Mouse (Mus musculus) hindbrain, embryonic 15.5 days (tissue): ENCODE measurements around the gene Lrch3. TPM values are rescaled to one million over a fixed set of nuclear protein-coding genes. Genes with fewer than 3 reads are reported as not detected.
"Not testable (repeated sequence)": the region's sequence is repeated elsewhere in the genome, so short reads cannot be mapped to it uniquely, and the experiment has no call there.

Source experiments
- ATAC-seq: fragments of 200-750 bp; cut with Nextera tagmentation; 2 replicates; pipeline ENCODE4 v1.8.0; 2017; ENCODE audit warnings: low read depth, moderate number of reproducible peaks, moderate TSS enrichment; ENCODE audit not compliant: low FRiP score
- H3K27ac ChIP-seq: fragments of 300-500 bp; sonication (generic); replicated peaks from 2 replicates; pipeline ENCODE4 v1.5.1; 2015; ENCODE audit warnings: mild to moderate bottlenecking, inconsistent platforms
- H3K27me3 ChIP-seq: fragments of 300-500 bp; sonication (generic); 2 replicates; pipeline ENCODE4 v1.6.1; 2015; ENCODE audit warnings: control low read depth, inconsistent platforms
- H3K36me3 ChIP-seq: fragments of 300-500 bp; sonication (generic); 2 replicates; pipeline ENCODE4 v1.6.1; 2015; ENCODE audit warnings: control low read depth, inconsistent platforms
- H3K4me1 ChIP-seq: fragments of 300-500 bp; sonication (generic); replicated peaks from 2 replicates; pipeline ENCODE4 v1.6.1; 2015; ENCODE audit warnings: control low read depth, inconsistent platforms
- H3K4me2 ChIP-seq: fragments of 300-500 bp; sonication (generic); 2 replicates; pipeline ENCODE4 v1.6.1; 2015; ENCODE audit warnings: moderate library complexity, mild to moderate bottlenecking, inconsistent platforms
- H3K4me3 ChIP-seq: fragments of 300-500 bp; sonication (generic); 2 replicates; pipeline ENCODE4 v1.5.1; 2015; ENCODE audit warnings: mild to moderate bottlenecking, inconsistent platforms
- H3K9ac ChIP-seq: fragments of 300-500 bp; sonication (generic); 2 replicates; pipeline ENCODE4 v1.6.1; 2015; ENCODE audit warnings: inconsistent platforms
- H3K9me3 ChIP-seq: fragments of 300-500 bp; sonication (generic); 2 replicates; pipeline ENCODE4 v1.6.1; 2016; ENCODE audit warnings: control low read depth, inconsistent platforms
- WGBS: fragments of 180-500 bp; shearing (Covaris S2); methylation state at CpG from one replicate; pipeline ENCODE4 v1.1.7; 2015; 5-methylcytosine and 5-hydroxymethylcytosine counted together
- polyA plus RNA-seq: library from polyadenylated mRNA; unstranded; fragments of >200 nt; fragmentation: Nextera tagmentation; extraction: Ambion mirVana; gene quantifications from 2 replicates; pipeline ENCODE4 v1.2.1, GENCODE M21; 2015

Lrch3 gene
- polyA plus RNA-seq, 1 experiment from 2014 or later = 39.6 TPM

DNA sequence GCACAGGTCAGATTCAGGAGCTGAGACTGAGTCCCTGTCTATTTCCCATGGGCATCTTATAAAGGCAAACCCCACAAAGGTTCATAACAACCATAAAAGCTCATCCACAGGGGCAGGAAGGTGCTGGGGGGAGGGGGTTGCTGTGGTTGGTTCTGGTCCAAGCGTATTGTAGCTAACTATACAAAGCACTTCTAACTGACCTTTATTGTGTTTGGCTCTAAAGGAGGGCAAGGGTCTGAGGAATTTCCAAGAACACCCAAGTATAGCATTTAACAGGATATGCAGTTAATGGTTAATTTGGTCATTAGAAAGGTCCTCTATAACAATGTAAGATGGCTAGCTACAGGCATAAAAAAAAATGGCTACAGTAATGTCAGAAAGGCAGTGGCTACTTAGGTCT is 128.8 kb downstream of the Lrch3 start:
- no peak overlapping the region for H3K4me2 ChIP-seq
- H3K9me3 ChIP-seq = no peaks in the 10 kb centered on the region
- H3K27ac ChIP-seq = no peak overlapping the region
- ATAC-seq = no peak
- no peak overlapping the region for H3K9ac ChIP-seq
- H3K27me3 ChIP-seq = no peaks in the 10 kb centered on the region
- WGBS = 74% methylated on average over 1 of the region's 1 CpGs
- no peaks in the 10 kb centered on the region for H3K4me1 ChIP-seq
- no peak overlapping the region for H3K4me3 ChIP-seq
- H3K36me3 ChIP-seq = no peaks in the 10 kb centered on the region

- WGBS = 86% methylated on average over 2 of the region's 2 CpGs
Measured at GRCm38 (mm10) chr16:33043268-33043667, 129.4 kb downstream of the Lrch3 start.

DNA sequence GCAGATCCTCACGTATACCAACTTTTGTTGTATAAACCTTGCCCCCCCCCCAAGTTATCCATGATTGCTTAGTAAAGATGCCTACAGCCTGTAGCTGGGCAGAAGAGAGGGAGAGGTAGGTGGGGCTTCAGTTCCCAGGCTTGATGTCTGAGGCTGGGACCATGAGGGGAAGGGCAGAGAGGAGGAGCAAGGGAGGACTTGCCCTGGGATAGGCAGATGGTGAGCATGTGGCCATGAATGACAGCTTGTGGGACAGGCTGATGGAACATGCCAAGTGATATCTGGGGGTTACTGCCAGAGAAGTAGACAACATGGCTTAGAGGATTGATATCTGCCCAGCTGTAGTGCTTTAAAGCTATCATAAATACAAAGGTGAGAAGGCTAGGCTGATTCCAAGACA is 134.1 kb downstream of the Lrch3 start:
- no peaks in the 10 kb centered on the region for H3K4me1 ChIP-seq
- no peak overlapping the region for H3K4me2 ChIP-seq
- no peak for ATAC-seq
- no peak overlapping the region for H3K27ac ChIP-seq
- no peaks in the 10 kb centered on the region for H3K36me3 ChIP-seq
- no peaks in the 10 kb centered on the region for H3K27me3 ChIP-seq
- H3K4me3 ChIP-seq = no peak overlapping the region
- WGBS = 87% methylated on average over 1 of the region's 1 CpGs
- no peak overlapping the region for H3K9ac ChIP-seq
- H3K9me3 ChIP-seq = no peaks in the 10 kb centered on the region

More at GRCm38 (mm10) chr16:33043268-33043667, 129.4 kb downstream of the Lrch3 start:
- Histone ChIP-seq H3K27ac (no peak overlapping the region), H3K36me3 (no peaks in the 10 kb centered on the region), H3K4me2 (no peak overlapping the region), H3K9me3 (no peaks in the 10 kb centered on the region), H3K9ac (no peak overlapping the region), H3K27me3 (no peaks in the 10 kb centered on the region), H3K4me3 (no peak overlapping the region), H3K4me1 (no peaks in the 10 kb centered on the region)
- ATAC-seq = no peak

- Histone ChIP-seq H3K36me3 (no peaks in the 10 kb centered on the region), H3K27ac (no peak overlapping the region), H3K4me2 (no peak overlapping the region), H3K9ac (no peak overlapping the region), H3K4me1 (no peaks in the 10 kb centered on the region), H3K4me3 (no peak overlapping the region), H3K27me3 (no peaks in the 10 kb centered on the region), H3K9me3 (no peaks in the 10 kb centered on the region)
- 78% methylated on average over 2 of the region's 2 CpGs for WGBS
- ATAC-seq = no peak
Measured at GRCm38 (mm10) chr16:33048686-33049085, 134.8 kb downstream of the Lrch3 start.

DNA sequence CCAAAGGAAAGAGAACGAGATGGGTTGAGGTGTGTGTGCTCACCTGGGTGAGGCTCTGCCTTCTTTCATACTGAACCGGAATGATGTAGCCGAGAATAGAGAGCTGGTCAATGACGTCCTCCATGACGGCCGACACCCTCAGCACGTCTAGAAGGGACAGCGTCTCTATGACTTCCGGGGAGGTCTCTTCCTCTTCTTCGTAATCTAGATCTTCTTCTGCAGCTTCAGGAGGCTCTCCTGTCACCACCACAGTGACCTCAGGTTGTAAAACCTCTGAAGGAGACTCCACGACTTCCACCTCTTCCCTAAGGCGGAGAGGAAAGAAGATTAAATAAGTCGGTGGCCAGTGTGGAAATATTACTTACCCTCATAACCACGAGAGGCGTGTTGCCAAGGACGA is 135.9 kb downstream of the Lrch3 start:
- Histone ChIP-seq H3K4me1 (no peaks in the 10 kb centered on the region), H3K9me3 (no peaks in the 10 kb centered on the region), H3K4me2 (no peak overlapping the region), H3K36me3 (no peaks in the 10 kb centered on the region), H3K27ac (no peak overlapping the region), H3K27me3 (no peaks in the 10 kb centered on the region), H3K9ac (no peak overlapping the region), H3K4me3 (no peak overlapping the region)
- 94% methylated on average over 16 of the region's 16 CpGs for WGBS
- ATAC-seq = no peak

GRCm38 (mm10) chr16:33053141-33053540 is 139.2 kb downstream of the Lrch3 start:
- Histone ChIP-seq H3K27me3 (no peaks in the 10 kb centered on the region), H3K4me3 (no peak overlapping the region), H3K27ac (no peak overlapping the region), H3K36me3 (0 out of 2 replicates have a peak, but pooled peaks cover under 1% of the 10 kb centered on the region), H3K9me3 (no peaks in the 10 kb centered on the region), H3K4me1 (peaks cover 14% of the 10 kb centered on the region), H3K9ac (no peak overlapping the region), H3K4me2 (no peak overlapping the region)
- WGBS = 85% methylated on average over 5 of the region's 5 CpGs
- no peak for ATAC-seq

GRCm38 (mm10) chr16:33054927-33055326 is 141.0 kb downstream of the Lrch3 start:
- not testable (repeated sequence) for H3K4me3 ChIP-seq, H3K9me3 ChIP-seq, ATAC-seq, H3K27ac ChIP-seq, H3K27me3 ChIP-seq, H3K9ac ChIP-seq
- H3K36me3 ChIP-seq = peaks cover 18% of the 10 kb centered on the region; the same call in 1 of the 2 replicates
- WGBS = 93% methylated on average over 2 of the region's 2 CpGs
- H3K4me1 ChIP-seq = peaks cover 23% of the 10 kb centered on the region
- 0 out of 2 replicates have a peak overlapping the region, but pooled peaks have one; percentile 79 for H3K4me2 ChIP-seq

DNA sequence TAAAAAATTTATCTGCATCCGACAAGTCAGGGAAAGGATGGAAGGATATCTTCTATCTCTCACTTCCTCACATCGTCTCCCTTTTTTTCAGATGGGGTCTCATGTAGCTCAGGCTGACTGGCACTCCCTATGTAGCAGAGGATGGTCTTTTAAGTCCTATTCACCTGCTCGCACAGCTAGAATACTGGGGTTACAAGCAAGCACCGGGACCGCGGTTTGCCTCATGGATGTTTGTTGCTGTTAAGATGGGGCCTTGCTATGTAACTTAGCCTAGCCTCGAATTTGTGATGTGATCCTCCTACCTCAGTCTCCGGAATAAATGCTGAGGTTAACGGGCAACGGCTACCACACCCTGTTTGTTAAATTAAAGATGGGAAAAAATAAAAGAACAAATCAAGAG is 141.8 kb downstream of the Lrch3 start:
- Histone ChIP-seq H3K4me1 (peaks cover 23% of the 10 kb centered on the region), H3K4me2 (peak overlapping the region; percentile 79), H3K9me3 (no peaks in the 10 kb centered on the region), H3K9ac (peak overlapping the region; percentile 37; the same call in 1 of the 2 replicates), H3K4me3 (peak overlapping the region; percentile 82), H3K27me3 (no peaks in the 10 kb centered on the region), H3K36me3 (peaks cover 25% of the 10 kb centered on the region), H3K27ac (peak overlapping the region; percentile 88; the same call in 1 of the 2 replicates)
- 19% methylated on average over 10 of the region's 10 CpGs for WGBS
- ATAC-seq = peak; percentile 56

- H3K9ac ChIP-seq = peak within 1 kb of the TSS; percentile 90
- H3K36me3 ChIP-seq = peaks cover 30% of the 10 kb centered on the region
- H3K27me3 ChIP-seq = no peaks in the 10 kb centered on the region
- H3K9me3 ChIP-seq = no peaks in the 10 kb centered on the region
- peak within 1 kb of the TSS; percentile 88 for H3K27ac ChIP-seq
- ATAC-seq = peak; percentile 94
- peak within 1 kb of the TSS; percentile 79 for H3K4me2 ChIP-seq
- WGBS = under 1% methylated on average over 47 of the region's 47 CpGs
- peaks cover 23% of the 10 kb centered on the region for H3K4me1 ChIP-seq
- peak within 1 kb of the TSS; percentile 82 for H3K4me3 ChIP-seq
Measured at GRCm38 (mm10) chr16:33056095-33056785, 142.3 kb downstream of the Lrch3 start, which contains the start of the genes Iqcg and Rpl35a. TSS of gene Iqcg (minus strand) at chr16:33056218. TSS of gene Rpl35a (plus strand) at chr16:33056453.

- Histone ChIP-seq H3K4me1 (peaks cover 27% of the 10 kb centered on the region), H3K4me2 (peak overlapping the region; percentile 79), H3K27ac (peak overlapping the region; percentile 88), H3K36me3 (peaks cover 30% of the 10 kb centered on the region), H3K9ac (peak overlapping the region; percentile 90), H3K9me3 (no peaks in the 10 kb centered on the region), H3K4me3 (peak overlapping the region; percentile 82), H3K27me3 (no peaks in the 10 kb centered on the region)
- under 1% methylated on average over 24 of the region's 24 CpGs for WGBS
- peak; percentile 3; the same call in 1 of the 2 replicates for ATAC-seq
Measured at GRCm38 (mm10) chr16:33056786-33057185, 142.9 kb downstream of the Lrch3 start.

DNA sequence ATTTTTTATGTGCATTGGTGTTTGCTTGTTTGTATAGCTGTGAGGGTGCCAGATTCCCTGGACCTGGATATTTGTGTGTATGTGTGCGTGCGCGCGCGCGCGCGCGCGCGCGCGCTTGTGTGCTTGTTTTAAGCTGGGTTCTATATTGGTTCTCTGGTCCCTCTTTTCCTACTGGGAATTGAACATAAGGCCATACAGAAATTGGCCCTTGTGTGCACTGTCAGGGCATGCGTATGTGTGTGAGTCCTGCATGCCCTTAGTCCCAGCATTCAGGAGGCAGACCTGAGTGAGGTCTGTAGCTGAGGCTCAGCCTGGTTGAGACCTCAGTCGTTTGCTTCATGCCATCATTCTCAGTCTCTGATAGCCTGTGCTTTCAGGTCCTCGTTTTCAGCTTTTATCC is 144.1 kb downstream of the Lrch3 start:
- ATAC-seq = no peak
- peaks cover 30% of the 10 kb centered on the region for H3K36me3 ChIP-seq
- peak overlapping the region; percentile 79 for H3K4me2 ChIP-seq
- H3K9ac ChIP-seq = no peak overlapping the region
- no peak overlapping the region for H3K27ac ChIP-seq
- H3K4me1 ChIP-seq = peaks cover 32% of the 10 kb centered on the region
- H3K27me3 ChIP-seq = no peaks in the 10 kb centered on the region
- no peaks in the 10 kb centered on the region for H3K9me3 ChIP-seq
- H3K4me3 ChIP-seq = 0 out of 2 replicates have a peak overlapping the region, but pooled peaks have one; percentile 2
- WGBS = 93% methylated on average over 16 of the region's 16 CpGs

DNA sequence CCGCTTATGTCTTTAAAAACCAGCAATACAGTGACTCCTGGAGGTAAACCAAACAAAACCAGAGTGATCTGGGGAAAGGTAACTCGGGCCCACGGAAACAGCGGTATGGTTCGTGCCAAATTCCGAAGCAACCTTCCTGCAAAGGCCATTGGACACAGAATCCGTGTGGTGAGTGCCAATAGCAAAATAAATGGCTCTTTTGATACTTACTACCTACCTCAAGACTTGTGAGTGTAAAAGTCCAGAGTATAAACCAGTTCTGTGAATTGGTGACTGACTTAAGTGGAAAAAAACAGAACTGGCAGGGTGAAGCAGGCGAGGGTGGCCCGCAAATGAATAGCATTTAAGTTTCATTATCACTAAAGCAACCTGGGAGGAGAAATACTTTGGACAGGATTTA is 144.8 kb downstream of the Lrch3 start:
- WGBS = 90% methylated on average over 9 of the region's 9 CpGs
- not testable (repeated sequence) for H3K27me3 ChIP-seq, H3K4me3 ChIP-seq, ATAC-seq, H3K4me2 ChIP-seq, H3K9me3 ChIP-seq, H3K27ac ChIP-seq, H3K9ac ChIP-seq
- Histone ChIP-seq H3K4me1 (peaks cover 38% of the 10 kb centered on the region), H3K36me3 (peaks cover 30% of the 10 kb centered on the region)
